Mouse (Mus musculus) CH12.LX (cell line): ENCODE data around the gene Zfp580. TPM values are rescaled to one million over a fixed set of nuclear protein-coding genes. Genes with fewer than 3 reads are reported as not detected.

ENCODE experiments used
- DNase-seq: peaks from one replicate; pipeline ENCODE4 v3.0.0-alpha.2; 2013; ENCODE audit errors: extremely low read depth
- H3K27ac ChIP-seq: 2 replicates; pipeline ENCODE4 v1.5.1; 2012; ENCODE audit warnings: low read depth, mild to moderate bottlenecking, control low read depth, moderate library complexity; ENCODE audit not compliant: insufficient read depth
- H3K27me3 ChIP-seq: replicated peaks from 2 replicates; pipeline ENCODE3; 2012; ENCODE audit warnings: inconsistent platforms
- H3K36me3 ChIP-seq, 2 experiments: replicated peaks in 1 of 2; 2 replicates each; pipeline versions ENCODE3 to v1.6.1; 2012; ENCODE audit warnings: inconsistent platforms in 1 of 2, low read length in 1 of 2, mild to moderate bottlenecking in 1 of 2, mixed read lengths in 1 of 2, moderate library complexity in 1 of 2; ENCODE audit not compliant: control insufficient read depth in 1 of 2, insufficient read depth in 1 of 2
- H3K4me1 ChIP-seq, 2 experiments: 2 replicates each; pipeline ENCODE4 v1.6.1; 2012; ENCODE audit warnings: inconsistent platforms in 1 of 2, moderate library complexity in 1 of 2; ENCODE audit not compliant: insufficient read depth in 2 of 2, control insufficient read depth in 1 of 2
- H3K4me2 ChIP-seq: 2 replicates; pipeline ENCODE4 v1.6.1; 2012; ENCODE audit warnings: low read depth, mild to moderate bottlenecking, control low read depth; ENCODE audit not compliant: poor library complexity, insufficient read depth, severe bottlenecking
- H3K4me3 ChIP-seq, 3 experiments: fragments of 150-350 bp in 1 of 3; sonication (generic) in 1 of 3; replicated peaks in 1 of 3; 2 replicates each; pipeline versions ENCODE3 to v1.5.1; 2011 to 2012; ENCODE audit warnings: low read depth in 2 of 3, low read length in 2 of 3, mild to moderate bottlenecking in 2 of 3, moderate library complexity in 2 of 3, control low read depth in 1 of 3, improper control_type of control experiment in 1 of 3, inconsistent platforms in 1 of 3, mixed read lengths in 1 of 3; ENCODE audit not compliant: poor library complexity in 1 of 3
- H3K79me2 ChIP-seq: replicated peaks from 2 replicates; pipeline ENCODE4 v1.6.1; 2012; ENCODE audit warnings: mild to moderate bottlenecking, moderate library complexity; ENCODE audit not compliant: control insufficient read depth, poor library complexity, insufficient read depth, severe bottlenecking; ENCODE audit errors: extremely low read depth
- H3K9ac ChIP-seq: 2 replicates; pipeline ENCODE4 v1.6.1; 2012; ENCODE audit warnings: low read depth, mild to moderate bottlenecking, control low read depth, moderate library complexity; ENCODE audit not compliant: insufficient read depth
- H3K9me3 ChIP-seq: replicated peaks from 2 replicates; pipeline ENCODE3; 2012; ENCODE audit warnings: low read length, inconsistent platforms, mixed read lengths
- BHLHE40 ChIP-seq: IDR thresholded peaks from 2 replicates; pipeline ENCODE4 v1.6.1; 2011; ENCODE audit warnings: mild to moderate bottlenecking, low read depth, low read length, improper control_type of control experiment
- CHD1 ChIP-seq: IDR thresholded peaks from 2 replicates; pipeline ENCODE4 v1.6.1; 2012; ENCODE audit warnings: low read depth, low read length, improper control_type of control experiment, inconsistent platforms
- CHD2 ChIP-seq: IDR thresholded peaks from 2 replicates; pipeline ENCODE4 v1.6.1; 2011; ENCODE audit warnings: low read length, improper control_type of control experiment
- CTCF ChIP-seq, 2 experiments: IDR thresholded peaks in 1 of 2; conservative IDR thresholded peaks in 1 of 2; 2 replicates each; pipeline ENCODE4 v1.5.1; 2011 to 2012; ENCODE audit warnings: low read depth in 2 of 2, low read length in 2 of 2, improper control_type of control experiment in 1 of 2, inconsistent platforms in 1 of 2, mild to moderate bottlenecking in 1 of 2, moderate library complexity in 1 of 2
- E2F4 ChIP-seq: IDR thresholded peaks from 2 replicates; pipeline ENCODE4 v1.6.1; 2011; ENCODE audit warnings: low read depth, low read length, improper control_type of control experiment; ENCODE audit not compliant: insufficient replicate concordance
- ELF1 ChIP-seq: IDR thresholded peaks from 2 replicates; pipeline ENCODE4 v1.6.1; 2014; ENCODE audit warnings: low read depth, mild to moderate bottlenecking, inconsistent platforms, low read length, improper control_type of control experiment
- EP300 ChIP-seq: IDR thresholded peaks from 2 replicates; pipeline ENCODE4 v1.6.1; 2011; ENCODE audit warnings: low read length, improper control_type of control experiment
- ETS1 ChIP-seq: conservative IDR thresholded peaks from 2 replicates; pipeline ENCODE4 v1.6.1; 2012; ENCODE audit warnings: low read depth, mild to moderate bottlenecking, inconsistent platforms, low read length, improper control_type of control experiment, moderate library complexity
- GABPA ChIP-seq: IDR thresholded peaks from 2 replicates; pipeline ENCODE4 v1.6.1; 2012; ENCODE audit warnings: low read depth, low read length, improper control_type of control experiment, inconsistent platforms; ENCODE audit not compliant: insufficient replicate concordance
- HCFC1 ChIP-seq: IDR thresholded peaks from 2 replicates; pipeline ENCODE4 v1.6.1; 2012; ENCODE audit warnings: low read depth, mild to moderate bottlenecking, inconsistent platforms, low read length, improper control_type of control experiment
- IRF4 ChIP-seq: IDR thresholded peaks from 2 replicates; pipeline ENCODE4 v1.6.1; 2014; ENCODE audit warnings: low read depth, mild to moderate bottlenecking, inconsistent platforms, low read length, improper control_type of control experiment
- JUN ChIP-seq: IDR thresholded peaks from 2 replicates; pipeline ENCODE4 v1.6.1; 2011; ENCODE audit warnings: low read depth, mild to moderate bottlenecking, low read length, improper control_type of control experiment, moderate library complexity; ENCODE audit not compliant: insufficient read depth
- JUND ChIP-seq: conservative IDR thresholded peaks from 2 replicates; pipeline ENCODE4 v1.6.1; 2011; ENCODE audit warnings: low read depth, low read length, improper control_type of control experiment
- MAFK ChIP-seq: IDR thresholded peaks from 2 replicates; pipeline ENCODE4 v1.6.1; 2011; ENCODE audit warnings: low read length, improper control_type of control experiment; ENCODE audit not compliant: insufficient replicate concordance
- MAX ChIP-seq: IDR thresholded peaks from 2 replicates; pipeline ENCODE4 v1.6.1; 2011; ENCODE audit warnings: low read length, improper control_type of control experiment
- MAZ ChIP-seq: IDR thresholded peaks from 2 replicates; pipeline ENCODE4 v1.6.1; 2012; ENCODE audit warnings: low read depth, mild to moderate bottlenecking, inconsistent platforms, low read length, improper control_type of control experiment, moderate library complexity
- MEF2A ChIP-seq: IDR thresholded peaks from 2 replicates; pipeline ENCODE4 v1.6.1; 2014; ENCODE audit warnings: low read depth, mild to moderate bottlenecking, inconsistent platforms, low read length, improper control_type of control experiment, borderline replicate concordance
- MXI1 ChIP-seq: IDR thresholded peaks from 2 replicates; pipeline ENCODE4 v1.6.1; 2011; ENCODE audit warnings: mild to moderate bottlenecking, low read depth, low read length, improper control_type of control experiment
- MYC ChIP-seq: IDR thresholded peaks from 2 replicates; pipeline ENCODE4 v1.6.1; 2011; ENCODE audit warnings: low read depth, mild to moderate bottlenecking, improper control_type of control experiment, low read length
- NELFE ChIP-seq: IDR thresholded peaks from 2 replicates; pipeline ENCODE4 v1.6.1; 2011; ENCODE audit warnings: low read depth, low read length, improper control_type of control experiment
- NRF1 ChIP-seq: IDR thresholded peaks from 2 replicates; pipeline ENCODE4 v1.6.1; 2014; ENCODE audit warnings: low read depth, mild to moderate bottlenecking, inconsistent platforms, low read length, improper control_type of control experiment, moderate library complexity
- PAX5 ChIP-seq: IDR thresholded peaks from 2 replicates; pipeline ENCODE4 v1.6.1; 2012; ENCODE audit warnings: low read length, inconsistent platforms, mixed read lengths
- POLR2AphosphoS2 ChIP-seq: IDR thresholded peaks from 2 replicates; pipeline ENCODE4 v1.6.1; 2011; ENCODE audit warnings: low read depth, low read length, improper control_type of control experiment
- RAD21 ChIP-seq: IDR thresholded peaks from 2 replicates; pipeline ENCODE4 v1.6.1; 2011; ENCODE audit warnings: low read depth, mild to moderate bottlenecking, low read length, improper control_type of control experiment, moderate library complexity
- RCOR1 ChIP-seq: conservative IDR thresholded peaks from 2 replicates; pipeline ENCODE4 v1.6.1; 2012; ENCODE audit warnings: low read depth, mild to moderate bottlenecking, inconsistent platforms, low read length, improper control_type of control experiment
- SIN3A ChIP-seq: IDR thresholded peaks from 2 replicates; pipeline ENCODE4 v1.6.1; 2012; ENCODE audit warnings: low read length, improper control_type of control experiment, inconsistent platforms
- SMC3 ChIP-seq: IDR thresholded peaks from 2 replicates; pipeline ENCODE4 v1.6.1; 2011; ENCODE audit warnings: low read depth, low read length, improper control_type of control experiment
- TBP ChIP-seq: conservative IDR thresholded peaks from 2 replicates; pipeline ENCODE4 v1.6.1; 2011; ENCODE audit warnings: low read depth, low read length, improper control_type of control experiment
- TCF12 ChIP-seq: IDR thresholded peaks from 2 replicates; pipeline ENCODE4 v1.6.1; 2014; ENCODE audit warnings: low read depth, mild to moderate bottlenecking, inconsistent platforms, low read length, improper control_type of control experiment
- UBTF ChIP-seq: IDR thresholded peaks from 2 replicates; pipeline ENCODE4 v1.6.1; 2012; ENCODE audit warnings: low read depth, mild to moderate bottlenecking, inconsistent platforms, low read length, improper control_type of control experiment, moderate library complexity
- USF1 ChIP-seq: IDR thresholded peaks from 2 replicates; pipeline ENCODE4 v1.6.1; 2014; ENCODE audit warnings: low read depth, mild to moderate bottlenecking, inconsistent platforms, low read length, improper control_type of control experiment
- USF2 ChIP-seq: conservative IDR thresholded peaks from 2 replicates; pipeline ENCODE4 v1.6.1; 2011; ENCODE audit warnings: low read depth, low read length, improper control_type of control experiment
- ZC3H11A ChIP-seq: IDR thresholded peaks from 2 replicates; pipeline ENCODE4 v1.6.1; 2012; ENCODE audit warnings: low read depth, mild to moderate bottlenecking, inconsistent platforms, low read length, improper control_type of control experiment
- ZKSCAN1 ChIP-seq: IDR thresholded peaks from 2 replicates; pipeline ENCODE4 v1.6.1; 2012; ENCODE audit warnings: low read depth, inconsistent platforms, low read length, improper control_type of control experiment, borderline replicate concordance
- ZMIZ1 ChIP-seq: IDR thresholded peaks from 2 replicates; pipeline ENCODE4 v1.6.1; 2012; ENCODE audit warnings: low read depth, mild to moderate bottlenecking, inconsistent platforms, low read length, improper control_type of control experiment
- ZNF384 ChIP-seq: IDR thresholded peaks from 2 replicates; pipeline ENCODE4 v1.6.1; 2012; ENCODE audit warnings: low read depth, low read length, improper control_type of control experiment, inconsistent platforms
- dilution Hi-C: fragments of 300-500 bp; cut with MboI; formaldehyde crosslinking; loops from 2 replicates; pipeline ENCODE4 v1.14.3; 2020; ENCODE audit warnings: low sequenced_read_pairs; ENCODE audit not compliant: extremely low pct_unique_long_range_greater_than_20kb, extremely low pct_ligation_motif_present
- in situ Hi-C: fragments of 300-500 bp; cut with MboI; formaldehyde crosslinking; loops from 3 replicates; pipeline ENCODE4 v1.14.3; 2019; ENCODE audit warnings: low sequenced_read_pairs, low pct_ligation_motif_present, low pct_unique_long_range_greater_than_20kb, mixed read lengths
- polyA plus RNA-seq: library from polyadenylated mRNA; unstranded; fragments of >175 nt; gene quantifications from 2 replicates; pipeline ENCODE4 v1.2.1, GENCODE M21; 2012; ENCODE audit warnings: low read depth; ENCODE audit not compliant: insufficient read length
- total RNA-seq, 2 experiments: library from RNA; depleted of rRNA; stranded (reverse); fragments of 300-350 nt in 1 of 2; fragments of >200 nt in 1 of 2; gene quantifications; 2 replicates each; pipeline ENCODE4 v1.2.3; 2012 to 2014

The Zfp580 gene
- 1.6 and 2.6 TPM in 2 replicates for total RNA-seq (2012; rRNA removed)
- total RNA-seq (2014; rRNA removed), result 1.2 TPM in 2 replicates
- polyA plus RNA-seq, result 9.4 and 15.6 TPM in 2 replicates

GRCm38 (mm10) chr7:5051193-5052192, at the start of gene Zfp580:
Gene Zfp580, plus strand, starts transcription at chr7:5051538.
- Histone ChIP-seq H3K27ac (peak within 1 kb of the TSS; percentile 26; the same call in 1 of the 2 replicates), H3K27me3 (no peaks in the 10 kb centered on the region), H3K4me3 (peak within 1 kb of the TSS; percentile 70 to 72 (median 71)), H3K4me1 (peaks cover 7 to 23% of the 10 kb centered on the region in 2 experiments), H3K79me2 (no peaks in the 10 kb centered on the region), H3K36me3 (peaks cover 0 to 11% of the 10 kb centered on the region in 2 experiments), H3K9ac (peak within 1 kb of the TSS; percentile 90), H3K4me2 (peak within 1 kb of the TSS; percentile 95), H3K9me3 (no peaks in the 10 kb centered on the region)
- dilution Hi-C loops, result no loop called here
- DNase-seq, result peak; percentile 72
- in situ Hi-C loops, result loop anchor here (5.0 kb wide), 1 partner anchor 109 kb away; no protein-coding TSS in a partner anchor
- TF ChIP-seq RCOR1, result no peak
- TF ChIP-seq CHD2, result 0 out of 2 replicates have a peak, but pooled peaks have one; percentile 62
- TF ChIP-seq NELFE, result peak; percentile 66
- TF ChIP-seq CHD1, result peak; percentile 83; the same call in 1 of the 2 replicates
- TF ChIP-seq TBP, result no peak; the same call in 1 of the 2 replicates
- TF ChIP-seq CTCF (conservative IDR thresholded peaks at IDR 0.05 in 1 of 2, IDR thresholded peaks at IDR 0.05 in 1 of 2; ENCODE audit: low read depth in 2 of 2, low read length in 2 of 2), result no peak
- TF ChIP-seq SIN3A, result peak; percentile 69; the same call in 1 of the 2 replicates
- peak; percentile 30; the same call in 1 of the 2 replicates for TF ChIP-seq NRF1
- TF ChIP-seq JUN, result no peak
- TF ChIP-seq IRF4, result peak; percentile 70
- no peak; the same call in none of the 2 replicates for TF ChIP-seq ZMIZ1
- TF ChIP-seq ETS1, result peak; percentile 39; the same call in 1 of the 2 replicates
- peak; percentile 72; the same call in 1 of the 2 replicates for TF ChIP-seq MAZ
- no peak for TF ChIP-seq POLR2AphosphoS2
- TF ChIP-seq ZNF384, result no peak
- peak; percentile 96 for TF ChIP-seq UBTF
- no peak for TF ChIP-seq ZC3H11A
- TF ChIP-seq MXI1, result peak; percentile 79
- TF ChIP-seq MAX, result peak; percentile 48; the same call in 1 of the 2 replicates
- TF ChIP-seq SMC3, result peak; percentile 2
- TF ChIP-seq JUND, result no peak
- no peak for TF ChIP-seq PAX5
- TF ChIP-seq RAD21, result no peak
- TF ChIP-seq MEF2A, result peak; percentile 75
- no peak for TF ChIP-seq ZKSCAN1
- no peak for TF ChIP-seq GABPA
- peak; percentile 77 for TF ChIP-seq TCF12
- TF ChIP-seq E2F4, result no peak
- no peak for TF ChIP-seq EP300
- peak; percentile 72 for TF ChIP-seq HCFC1
- TF ChIP-seq USF2, result no peak
- TF ChIP-seq ELF1, result peak; percentile 60; the same call in 1 of the 2 replicates
- TF ChIP-seq BHLHE40, result peak; percentile 5; the same call in 1 of the 2 replicates
- TF ChIP-seq USF1, result no peak
- 0 out of 2 replicates have a peak, but pooled peaks have one; percentile 58 for TF ChIP-seq MYC
- no peak for TF ChIP-seq MAFK
